Mouse (Mus musculus) layer of hippocampus, adult 8-10 months (tissue): ENCODE results near the gene Ggact. TPM values are rescaled to one million over a fixed set of nuclear protein-coding genes. Genes with fewer than 3 reads are reported as not detected.

Experiments
- DNase-seq, 2 experiments: peaks; one replicate each; pipeline ENCODE4 v3.0.0; 2022; ENCODE audit warnings: low spot score in 2 of 2
- total RNA-seq, 4 experiments: library from RNA; stranded (reverse); gene quantifications; 2 replicates each; pipeline ENCODE4 v1.2.4; 2022

Gene Ggact
- total RNA-seq: 10 to 100 TPM; 44.2 to 47.8 (median 45.5) TPM

DNA sequence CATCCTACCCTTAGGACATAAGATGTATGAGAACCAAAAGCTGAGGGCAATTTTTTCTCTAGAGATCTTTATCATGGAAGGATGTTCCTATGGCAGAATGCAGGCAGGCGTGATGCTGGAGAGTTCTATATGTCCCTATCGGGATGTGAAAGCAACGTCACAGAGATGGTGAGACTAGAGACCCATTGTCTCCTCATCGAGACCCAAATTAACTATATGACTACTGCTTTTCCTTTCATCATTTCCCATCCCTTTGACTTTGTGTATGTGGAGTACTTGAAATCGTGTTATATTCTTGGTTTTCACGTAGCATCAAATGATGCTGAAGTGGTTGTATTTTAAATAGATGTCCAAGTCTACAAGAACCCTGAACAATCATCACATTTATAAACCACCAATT lies at the start of gene Ggact:
Gene Ggact (minus strand): TSS at position 101 of the 400 bp plus-strand sequence.
- DNase-seq: no peak

DNA sequence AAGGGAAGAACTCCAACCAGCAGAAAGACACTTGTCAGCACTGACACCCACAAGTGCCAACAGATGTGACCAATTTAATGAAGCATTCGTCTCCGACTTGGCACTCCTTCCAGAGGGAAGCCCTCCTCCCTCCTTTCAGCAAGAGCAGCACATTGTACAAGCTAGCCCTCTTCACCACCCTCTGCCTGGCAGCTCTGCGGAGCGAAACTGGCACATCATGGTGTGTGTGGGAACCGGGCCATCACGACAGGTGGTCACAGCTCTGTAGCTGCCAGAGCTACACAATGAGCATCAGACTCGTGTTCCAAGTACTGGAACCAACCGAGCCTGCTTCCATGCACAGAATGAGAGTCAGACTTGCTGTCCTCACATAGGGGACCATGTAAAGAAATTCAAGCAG lies 44.4 kb upstream of the Ggact start:
- DNase-seq: peak; percentile 92 to 93

DNA sequence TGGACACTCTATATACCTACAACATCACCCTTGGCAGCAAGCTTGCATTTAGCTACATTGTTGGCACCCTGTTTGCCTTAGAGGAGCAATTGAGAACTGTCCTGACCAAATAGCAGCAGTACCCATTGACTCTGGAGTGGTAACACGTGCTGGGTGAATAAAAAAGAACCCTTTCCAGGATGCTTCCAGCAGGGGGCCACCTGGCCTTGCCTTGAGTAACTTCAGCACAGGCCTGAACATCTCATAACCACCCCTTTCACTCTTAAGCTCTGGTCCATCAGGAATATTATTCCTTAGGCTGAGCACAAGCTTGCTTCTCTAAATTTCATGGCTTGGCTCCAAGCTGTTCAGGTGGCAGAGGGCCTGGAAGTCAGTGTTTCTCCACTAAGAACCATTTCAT lies 39.8 kb upstream of the Ggact start:
- peak; percentile 54 to 74 for DNase-seq

DNA sequence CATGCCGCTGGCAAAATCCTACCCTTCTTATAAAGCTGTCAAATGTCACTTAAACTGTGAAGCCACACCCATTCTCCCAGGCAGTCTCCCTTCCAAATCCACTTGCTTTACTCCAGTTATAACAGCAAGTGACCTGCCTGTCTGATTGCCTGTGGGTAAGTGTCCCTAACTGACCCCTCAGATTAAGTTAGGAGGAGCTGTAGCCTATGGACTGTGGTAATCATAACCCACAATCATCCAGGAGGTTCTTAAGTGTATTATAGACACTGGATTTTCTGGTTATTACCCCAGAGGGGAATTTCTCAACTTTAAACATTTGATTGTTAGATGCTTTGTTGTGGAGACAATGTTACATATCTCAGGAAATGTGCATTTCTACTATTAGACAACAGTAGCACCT lies 39.0 kb upstream of the Ggact start:
- DNase-seq: no peak

DNA sequence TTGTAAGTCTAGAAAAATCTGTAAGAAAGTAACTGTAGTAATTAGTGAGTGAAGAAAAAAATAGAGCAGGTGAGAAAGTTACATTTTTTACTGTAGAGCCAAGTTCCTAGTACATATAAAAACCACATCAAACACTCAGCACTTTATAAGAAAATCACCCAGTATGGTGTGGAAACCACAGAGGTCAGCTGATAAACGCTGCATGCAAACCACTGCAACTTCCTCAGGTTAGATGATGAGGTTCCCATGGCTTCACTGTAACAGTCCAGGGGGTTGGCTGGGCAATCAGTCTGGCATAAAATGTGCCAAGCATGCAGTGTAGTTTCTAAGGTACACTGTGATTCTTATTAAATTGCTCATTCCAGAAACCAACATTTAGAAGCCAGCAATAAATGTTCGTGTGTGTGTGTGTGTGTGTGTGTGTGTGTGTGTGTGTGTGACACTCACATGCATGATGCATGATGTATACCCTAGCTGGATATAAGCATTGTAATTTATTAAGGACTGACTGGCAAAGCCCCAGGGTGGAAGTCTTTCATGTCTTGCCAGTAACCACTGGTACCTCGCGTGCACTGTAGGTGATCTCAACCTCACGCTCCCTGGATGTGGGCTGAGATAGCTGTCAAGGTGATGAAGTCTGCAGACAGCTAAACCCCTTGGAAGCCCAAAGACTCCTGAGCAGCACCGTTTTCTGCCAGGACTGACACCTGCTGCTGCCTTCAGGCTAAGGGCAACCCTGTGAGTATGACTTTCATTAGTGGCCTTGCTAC lies 38.3 kb upstream of the Ggact start:
- DNase-seq: no peak

DNA sequence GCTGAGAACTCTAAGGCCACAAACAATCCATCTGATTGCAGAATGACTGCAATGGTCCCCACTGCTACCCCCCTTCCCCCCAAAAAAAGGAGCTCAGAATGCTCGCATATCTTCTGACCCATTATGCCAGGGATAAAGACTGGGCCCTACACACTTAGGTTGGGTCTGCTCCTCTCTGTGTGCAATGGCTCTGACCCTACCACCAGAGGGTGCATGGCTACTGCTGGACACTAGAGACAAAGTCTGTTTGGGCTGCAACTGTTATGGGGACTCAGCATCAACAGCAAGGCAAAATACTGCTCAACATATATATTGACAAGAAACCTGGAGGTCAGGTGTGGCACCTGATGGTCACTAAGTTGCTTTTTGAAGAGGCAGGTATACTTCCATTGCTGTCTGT lies 37.4 kb upstream of the Ggact start:
- no peak for DNase-seq

DNA sequence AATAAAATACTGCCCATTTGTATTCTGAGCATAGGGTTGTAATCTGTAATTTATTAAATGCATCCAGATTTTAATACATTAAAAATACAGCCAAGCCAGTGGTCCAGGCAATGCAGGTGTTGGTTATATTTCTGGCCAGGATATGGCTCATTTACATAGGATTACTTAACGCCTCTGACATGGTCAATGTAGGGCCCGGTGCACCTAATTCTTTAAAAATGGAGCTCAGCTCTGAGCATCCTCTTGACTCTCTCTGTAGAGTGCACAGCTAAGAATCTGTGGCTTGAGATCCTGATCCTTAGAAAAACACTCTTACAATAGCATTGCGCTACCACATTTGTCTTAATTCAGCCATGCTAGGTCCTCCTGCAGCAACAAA lies 29.9 kb upstream of the Ggact start:
- no peak for DNase-seq

DNA sequence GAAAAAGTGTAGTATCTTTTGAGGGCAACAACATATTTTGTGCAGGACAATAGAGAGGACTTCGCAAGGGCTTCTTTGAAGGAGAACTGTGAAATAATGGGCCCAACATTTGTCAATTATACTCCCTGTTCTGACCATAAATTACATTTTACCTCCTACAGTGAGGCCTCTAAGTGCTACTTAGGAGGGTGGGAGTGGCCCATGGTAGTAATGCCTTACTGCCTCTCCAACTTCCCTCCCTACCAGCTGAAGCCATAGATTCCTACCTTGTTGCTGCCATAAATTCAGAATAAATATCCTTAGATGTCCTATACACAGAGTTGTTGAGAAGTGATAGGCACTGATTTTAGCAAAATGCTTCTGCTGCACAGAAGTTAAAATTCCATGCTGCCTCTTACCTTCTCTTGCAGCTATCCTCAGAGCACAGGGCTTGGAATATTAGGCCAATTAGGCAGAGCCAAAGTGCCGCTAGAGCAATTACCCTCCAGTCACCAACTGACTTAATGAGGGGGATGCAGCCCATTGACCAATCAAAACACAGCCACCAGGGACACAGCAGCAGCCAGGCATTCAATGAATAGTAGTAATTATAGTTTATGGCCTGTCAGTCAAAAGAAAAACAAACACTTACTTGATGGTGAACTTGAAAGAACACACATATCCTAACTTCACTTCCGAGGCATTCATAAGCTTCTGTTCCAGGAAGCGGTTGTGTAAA lies 29.4 kb upstream of the Ggact start:
- DNase-seq: peak in 1 of 2 experiments; percentile 30

DNA sequence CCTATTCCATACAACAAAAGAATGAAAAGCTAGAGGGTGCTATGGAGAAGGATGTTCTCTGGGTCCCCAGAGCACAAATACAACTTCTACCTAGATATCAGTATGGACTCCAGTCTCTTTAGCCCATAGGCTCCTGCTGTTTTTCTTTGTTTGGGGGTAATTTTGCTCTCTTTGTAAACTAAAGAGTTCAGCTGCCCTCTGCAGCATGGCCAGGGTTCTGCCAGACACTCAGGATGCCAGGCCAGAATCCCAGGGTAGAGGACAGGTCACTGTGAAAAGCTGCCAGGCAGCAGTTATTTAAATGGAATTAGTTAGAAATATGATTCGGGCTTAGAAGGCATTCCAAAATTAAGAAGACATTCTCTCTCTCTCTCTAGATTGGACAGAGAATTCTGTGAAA lies 22.9 kb upstream of the Ggact start:
- DNase-seq: no peak

DNA sequence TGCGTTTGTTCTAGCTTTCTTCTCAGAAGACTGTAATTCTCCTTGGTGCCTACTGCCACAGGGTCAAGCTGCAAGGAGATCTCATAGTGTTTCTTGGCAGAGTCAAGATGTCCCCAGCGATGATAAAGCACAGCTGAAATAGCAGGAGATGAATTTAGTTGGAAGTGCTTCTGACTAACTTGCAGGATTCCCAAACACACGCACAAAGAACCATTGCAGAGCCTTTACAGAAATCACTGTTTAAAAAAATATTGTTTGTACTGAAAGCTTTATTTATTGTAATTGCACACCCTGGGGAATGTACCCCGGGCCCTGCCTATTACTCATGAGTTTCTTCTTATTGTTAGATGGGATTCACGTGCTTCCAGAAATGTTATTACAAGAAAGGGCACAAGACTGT lies 6.5 kb upstream of the Ggact start:
- no peak for DNase-seq

DNA sequence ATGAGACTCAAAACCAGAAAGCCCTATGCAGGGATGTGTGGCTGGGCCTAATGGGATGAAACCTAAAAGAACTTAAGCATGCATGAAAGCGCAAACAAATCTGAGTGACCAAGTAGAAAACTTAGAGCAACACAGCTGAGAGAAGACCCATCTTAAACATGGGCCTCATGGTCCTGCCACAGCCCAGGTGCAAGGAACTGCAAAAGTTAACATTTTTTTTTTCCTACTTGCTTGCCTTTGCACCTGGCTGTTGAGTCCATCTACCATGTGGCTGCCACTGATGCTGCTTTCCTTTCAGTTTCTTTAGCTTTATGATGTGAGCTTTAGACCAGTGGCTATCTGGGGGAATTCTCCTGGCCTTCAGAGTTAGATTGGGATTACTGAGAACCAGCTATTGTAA lies 4.1 kb upstream of the Ggact start:
- no peak for DNase-seq

DNA sequence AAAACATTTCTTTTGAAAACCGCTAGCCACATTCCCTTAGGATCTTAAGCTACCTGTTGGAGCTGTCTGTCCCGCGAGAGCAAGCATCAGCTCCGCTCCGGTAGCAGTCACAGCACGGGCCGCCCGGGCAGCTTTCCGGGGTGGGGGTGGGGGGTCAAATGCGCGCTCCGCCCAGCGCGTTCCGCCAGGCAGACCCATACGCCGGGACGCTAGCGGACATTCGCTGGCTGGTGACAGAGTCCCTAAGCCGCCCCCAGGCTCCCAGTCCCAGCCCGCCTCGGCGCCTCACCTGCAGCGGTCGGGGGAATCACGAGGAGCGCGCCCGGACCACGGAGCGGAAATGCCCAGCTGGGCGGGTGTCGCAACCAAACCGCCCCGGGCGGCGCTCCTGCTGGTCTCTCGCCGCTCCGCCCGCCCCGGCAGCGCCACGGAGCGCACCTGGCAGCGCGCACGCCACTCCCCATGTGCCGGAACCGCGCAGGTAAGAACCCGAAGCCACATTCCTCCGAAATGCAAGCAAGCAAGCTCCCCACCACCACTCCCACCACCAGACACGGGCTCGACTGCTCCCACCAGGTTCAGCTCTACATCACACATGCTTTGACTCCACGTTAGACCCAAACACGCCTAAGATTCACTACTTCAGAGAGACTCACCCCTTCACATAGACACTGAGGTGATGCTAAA lies 602 bp downstream of the Ggact start:
- peak in 1 of 2 experiments; percentile 44 for DNase-seq

DNA sequence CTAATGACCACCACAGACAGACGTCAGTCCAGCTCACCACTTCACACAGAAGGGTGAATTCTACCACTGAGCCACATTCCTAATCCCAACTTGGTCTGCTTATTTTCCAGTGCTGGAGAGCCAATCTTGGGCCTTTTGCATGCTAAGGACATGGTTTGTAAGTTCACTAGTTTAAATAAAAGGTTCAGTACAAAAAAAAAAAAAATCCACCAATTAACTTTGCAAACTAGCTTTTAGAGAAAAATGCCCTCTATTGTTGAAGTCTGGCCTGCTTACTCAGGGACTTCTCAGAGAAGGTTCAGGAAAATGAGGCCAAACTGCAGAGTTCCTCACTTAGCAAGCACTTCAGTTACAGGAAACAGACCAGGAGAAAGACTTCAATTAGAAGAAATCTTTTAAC lies 1.4 kb downstream of the Ggact start:
- no peak for DNase-seq

DNA sequence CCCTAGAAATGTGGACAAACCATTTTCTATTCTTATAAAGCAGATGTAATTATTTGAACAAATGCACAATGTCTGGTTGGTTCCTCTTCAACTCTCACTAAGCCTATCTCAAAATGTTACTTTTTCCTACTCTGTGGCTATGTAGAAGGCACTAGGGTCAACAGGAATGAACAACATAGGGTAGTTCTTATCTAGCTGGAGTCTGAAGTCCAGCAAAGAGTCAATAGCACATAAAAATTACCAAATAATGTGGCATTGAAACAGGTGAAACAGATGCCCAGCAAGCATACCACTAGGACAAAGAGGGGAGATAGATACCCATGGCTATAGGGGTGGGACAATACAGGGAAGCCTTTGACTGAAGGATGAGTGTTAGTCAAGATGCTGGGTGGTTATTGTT lies 2.3 kb downstream of the Ggact start:
- no peak for DNase-seq

DNA sequence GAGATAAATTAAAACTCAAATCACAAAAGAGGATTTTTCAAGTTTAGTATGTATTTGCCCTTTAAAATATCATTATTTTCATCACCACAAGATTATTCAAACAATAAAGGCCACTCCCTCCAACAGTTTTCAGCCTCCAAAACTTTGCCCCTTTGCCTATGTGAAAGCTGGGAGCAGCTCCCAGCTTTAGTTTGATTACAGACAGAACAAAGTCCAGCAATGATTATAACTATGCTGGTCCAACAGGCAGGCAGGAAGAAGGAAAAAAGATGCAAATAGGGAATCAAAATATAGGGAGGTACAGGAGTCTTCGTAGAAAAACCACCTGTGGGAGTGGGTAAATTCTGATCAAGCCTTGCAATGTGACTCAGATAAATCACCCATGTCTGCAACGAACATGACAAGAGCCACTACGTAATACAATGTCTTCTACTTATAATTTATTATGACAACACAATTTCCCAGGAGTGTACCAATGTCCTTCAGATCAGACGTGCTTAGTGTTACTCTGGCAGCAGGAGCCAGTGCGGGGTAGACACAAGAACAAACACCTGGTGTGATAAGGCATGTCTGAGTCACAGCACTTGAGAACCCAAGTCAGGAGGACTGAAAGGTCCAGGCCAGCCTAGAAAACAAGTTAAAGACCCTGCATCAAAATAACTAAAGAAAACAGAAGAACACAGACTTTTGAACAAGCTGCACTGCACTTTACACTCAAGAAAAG lies 4.0 kb downstream of the Ggact start:
- no peak for DNase-seq

DNA sequence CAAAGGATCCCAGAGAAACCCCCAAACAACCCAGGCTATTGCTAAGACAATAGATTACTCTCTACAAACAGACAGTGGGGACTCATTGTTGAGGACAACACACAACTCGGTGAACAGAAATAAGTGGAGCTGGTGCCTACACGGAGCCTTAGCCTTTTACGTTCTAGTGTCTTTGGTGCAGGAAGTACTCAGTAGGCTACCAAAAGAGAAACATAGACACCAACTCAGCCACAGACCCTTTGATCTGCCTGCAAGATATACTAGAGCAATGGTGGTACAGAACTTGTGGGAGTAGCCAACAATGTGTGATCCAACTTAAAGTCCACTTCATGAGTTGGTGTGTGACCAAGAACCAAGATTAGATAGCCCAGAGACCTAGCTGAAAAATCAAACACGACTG lies 5.5 kb downstream of the Ggact start:
- no peak for DNase-seq

DNA sequence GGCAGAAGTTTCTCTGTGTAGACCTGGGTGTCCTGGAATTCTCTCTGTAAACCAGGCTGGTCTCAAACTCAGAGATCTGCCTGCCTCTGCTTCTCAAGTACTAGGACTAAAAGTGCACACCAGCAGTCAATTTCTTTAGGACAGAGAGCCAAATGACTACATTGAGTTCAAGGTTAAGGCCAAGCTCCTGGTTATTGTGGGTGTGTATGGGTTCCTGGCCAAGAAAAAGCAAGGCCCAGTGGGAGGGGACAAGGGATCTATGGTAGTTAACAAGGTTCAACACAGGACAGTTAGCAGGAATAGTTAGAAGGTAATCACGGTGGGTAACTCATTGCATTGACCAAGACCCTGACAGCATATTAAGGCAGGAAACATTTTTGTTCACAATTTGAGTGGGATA lies 8.6 kb downstream of the Ggact start:
- no peak for DNase-seq

DNA sequence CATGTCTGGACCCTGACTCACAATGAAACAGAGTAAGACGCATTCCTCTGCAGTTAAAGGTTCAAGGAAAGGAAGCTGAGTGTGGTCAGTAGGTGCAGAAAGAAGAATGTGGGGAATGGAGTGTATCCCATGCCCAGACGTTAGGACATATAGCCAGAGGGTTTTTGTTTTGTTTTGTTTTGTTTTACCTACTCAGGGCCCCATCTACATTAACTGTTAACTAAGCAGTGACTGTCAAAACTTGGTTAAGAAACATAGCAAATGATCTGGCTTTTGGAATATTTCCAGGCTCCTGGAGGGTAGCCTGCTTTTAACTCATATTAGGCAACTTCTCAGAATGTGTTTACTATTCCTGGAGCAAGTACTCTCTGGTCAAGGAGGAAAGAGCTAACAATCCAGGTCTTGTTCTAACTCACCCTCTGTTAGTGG lies 9.6 kb downstream of the Ggact start:
- DNase-seq: no peak

DNA sequence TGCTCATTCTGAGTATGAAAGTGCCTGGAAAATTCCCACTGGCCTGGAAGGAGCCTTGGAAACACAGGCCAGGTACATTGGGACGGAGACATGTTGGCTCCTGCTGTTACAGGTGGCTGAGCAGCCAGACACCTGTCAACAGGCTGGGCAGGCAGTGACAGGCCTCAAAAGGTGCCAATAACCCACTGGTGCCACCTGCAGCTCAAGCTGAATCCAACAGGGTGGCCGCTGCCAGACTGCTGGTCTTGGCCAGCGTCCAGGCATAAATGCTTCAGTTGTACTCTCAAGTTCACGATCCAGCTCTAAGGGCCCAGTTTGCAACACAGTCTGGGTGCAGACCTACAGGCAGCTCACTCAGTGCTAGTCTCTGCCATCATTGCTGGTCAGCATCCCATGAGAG lies 10.7 kb downstream of the Ggact start:
- DNase-seq: peak; percentile 56 to 65

DNA sequence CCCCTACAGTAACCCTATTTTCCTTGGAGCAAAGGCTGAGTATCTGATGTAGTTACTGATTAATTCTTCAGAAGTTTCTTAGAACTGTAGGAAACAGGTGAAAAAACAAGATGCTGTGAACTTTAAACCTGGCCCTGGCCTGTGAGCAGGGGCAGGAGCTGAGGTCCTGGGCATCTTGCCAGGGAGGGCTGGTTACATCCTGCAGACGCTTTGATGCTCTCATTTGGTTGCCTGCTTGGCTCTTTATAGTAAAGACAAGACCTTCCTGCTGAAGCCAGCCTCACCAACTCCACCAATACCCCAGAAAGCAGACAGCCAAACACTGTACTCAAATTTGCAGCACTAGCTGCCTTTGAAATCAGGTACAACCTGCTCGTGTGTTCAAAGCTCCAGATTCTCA lies 11.4 kb downstream of the Ggact start:
- DNase-seq: no peak

DNA sequence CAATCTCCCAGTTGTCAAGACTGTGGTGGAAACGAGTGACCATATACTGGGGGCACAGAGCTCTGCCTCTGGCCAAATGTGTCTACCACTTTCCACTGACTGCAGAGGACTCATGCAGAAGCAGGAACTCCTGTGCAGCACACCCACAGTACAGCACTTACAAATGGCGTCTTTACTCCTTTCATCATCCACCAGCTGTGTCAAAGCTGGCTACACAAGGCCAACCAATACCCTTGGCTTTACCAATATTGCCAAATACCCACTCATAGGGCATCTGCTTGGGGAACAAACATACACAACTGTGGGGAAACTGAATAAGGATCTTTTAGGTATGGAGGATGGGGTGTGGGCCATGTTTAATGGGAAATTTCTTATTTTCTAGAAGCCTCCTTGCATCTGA lies 11.8 kb downstream of the Ggact start:
- no peak for DNase-seq

DNA sequence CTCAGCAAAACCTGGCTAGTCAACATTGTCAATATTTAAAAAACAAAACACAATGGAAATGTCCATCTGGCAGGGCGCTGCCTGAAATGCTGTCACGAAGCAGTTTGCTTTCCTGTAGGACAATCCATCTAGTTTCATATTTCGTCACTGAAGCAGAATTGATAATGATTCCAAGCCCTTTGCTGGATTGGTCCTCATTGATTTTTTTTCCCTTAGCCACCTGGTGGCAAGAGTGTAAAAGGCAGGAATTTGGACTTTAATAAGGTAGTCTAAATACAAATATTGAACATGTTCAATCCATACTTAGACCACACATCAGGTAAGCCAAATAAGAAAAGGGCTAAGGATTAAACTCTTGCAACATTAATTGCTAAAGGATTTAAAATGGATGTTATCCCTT lies 12.4 kb downstream of the Ggact start:
- DNase-seq: no peak
